Mouse (Mus musculus) liver, embryonic 16.5 days (tissue): ENCODE measurements around the gene Srgap3. TPM values are rescaled to one million over a fixed set of nuclear protein-coding genes. Genes with fewer than 3 reads are reported as not detected.

Source experiments
- polyA plus RNA-seq: library from polyadenylated mRNA; unstranded; fragments of >200 nt; fragmentation: Nextera tagmentation; extraction: Ambion mirVana; gene quantifications from 2 replicates; pipeline ENCODE4 v1.2.1, GENCODE M21; 2015

Srgap3 gene
- polyA plus RNA-seq, 1 experiment from 2014 or later = 0.22 TPM

Other genes starting within 250 kb of the Srgap3 start
- 29.5 and 30.0 TPM in 2 replicates for gene Thumpd3, start 99.0 kb upstream of the Srgap3 start, polyA plus RNA-seq
- 18.4 and 20.1 TPM in 2 replicates for gene Setd5, start 130.1 kb upstream of the Srgap3 start, polyA plus RNA-seq
- 0.11 TPM in 2 replicates for gene Lhfpl4, start 248.1 kb upstream of the Srgap3 start, polyA plus RNA-seq